Mouse (Mus musculus): ENCODE data around the gene Adtrp.

GRCm38 (mm10) chr13:41825379-41825966 is 22.0 kb downstream of the Adtrp start:
- TF ChIP-seq POLR2A (IDR thresholded peaks at IDR 0.05; ENCODE audit: borderline replicate concordance, extremely low read depth, insufficient read depth, insufficient read length, poor library complexity, severe bottlenecking) (no peak), CTCF (IDR thresholded peaks at IDR 0.05; ENCODE audit: borderline replicate concordance, extremely low read depth, insufficient read depth, insufficient read length) (no peak)
